Mouse (Mus musculus): ENCODE results near the gene Zc3h10.

GRCm38 (mm10) chr10:128592797-128593196 is 45.2 kb upstream of the Zc3h10 start:
- TF ChIP-seq CTCF (IDR thresholded peaks at IDR 0.05; ENCODE audit: low read depth, low read length) (no peak), POLR2A (IDR thresholded peaks at IDR 0.05; ENCODE audit: insufficient read depth, low read length) (no peak), EP300 (IDR thresholded peaks at IDR 0.05; ENCODE audit: insufficient read depth, low read depth, low read length) (no peak)
